Mouse (Mus musculus) midbrain, embryonic 15.5 days (tissue): ENCODE data around the gene Btg1. TPM values are rescaled to one million over a fixed set of nuclear protein-coding genes. Genes with fewer than 3 reads are reported as not detected.

Source experiments
- ATAC-seq: fragments of 200-750 bp; cut with Nextera tagmentation; replicated peaks from 2 replicates; pipeline ENCODE4 v1.8.0; 2017; ENCODE audit warnings: moderate TSS enrichment
- H3K27ac ChIP-seq: fragments of 300-500 bp; sonication (generic); 2 replicates; pipeline ENCODE4 v1.5.1; 2015; ENCODE audit warnings: mild to moderate bottlenecking, inconsistent platforms
- H3K27me3 ChIP-seq: fragments of 300-500 bp; sonication (generic); replicated peaks from 2 replicates; pipeline ENCODE4 v1.6.1; 2015; ENCODE audit warnings: inconsistent platforms
- H3K36me3 ChIP-seq: fragments of 300-500 bp; sonication (generic); replicated peaks from 2 replicates; pipeline ENCODE4 v1.6.1; 2015; ENCODE audit warnings: inconsistent platforms
- H3K4me1 ChIP-seq: fragments of 300-500 bp; sonication (generic); 2 replicates; pipeline ENCODE4 v1.6.1; 2015; ENCODE audit warnings: inconsistent platforms
- H3K4me2 ChIP-seq: fragments of 300-500 bp; sonication (generic); 2 replicates; pipeline ENCODE4 v1.6.1; 2015; ENCODE audit warnings: inconsistent platforms, mild to moderate bottlenecking, moderate library complexity
- H3K4me3 ChIP-seq: fragments of 300-500 bp; sonication (generic); 2 replicates; pipeline ENCODE4 v1.5.1; 2015; ENCODE audit warnings: mild to moderate bottlenecking, inconsistent platforms
- H3K9ac ChIP-seq: fragments of 300-500 bp; sonication (generic); 2 replicates; pipeline ENCODE4 v1.6.1; 2015; ENCODE audit warnings: mild to moderate bottlenecking, inconsistent platforms
- H3K9me3 ChIP-seq: fragments of 300-500 bp; sonication (generic); 2 replicates; pipeline ENCODE4 v1.6.1; 2016; ENCODE audit warnings: inconsistent platforms
- WGBS: fragments of 180-500 bp; shearing (Covaris S2); methylation state at CpG from one replicate; pipeline ENCODE4 v1.1.7; 2015; ENCODE audit warnings: mixed read lengths; 5-methylcytosine and 5-hydroxymethylcytosine counted together
- polyA plus RNA-seq: library from polyadenylated mRNA; unstranded; fragments of >200 nt; fragmentation: Nextera tagmentation; extraction: Ambion mirVana; gene quantifications from 2 replicates; pipeline ENCODE4 v1.2.1, GENCODE M21; 2015

Gene Btg1
- polyA plus RNA-seq, 1 experiment from 2014 or later = 44.4 TPM

- H3K4me2 ChIP-seq = no peak overlapping the region
- 88% methylated on average over 6 of the region's 6 CpGs for WGBS
- H3K4me3 ChIP-seq = no peak overlapping the region
- H3K4me1 ChIP-seq = peaks cover 15% of the 10 kb centered on the region
- H3K9ac ChIP-seq = no peak overlapping the region
- no peaks in the 10 kb centered on the region for H3K9me3 ChIP-seq
- no peaks in the 10 kb centered on the region for H3K27me3 ChIP-seq
- H3K27ac ChIP-seq = no peak overlapping the region
- no peaks in the 10 kb centered on the region for H3K36me3 ChIP-seq
- ATAC-seq = no peak
Observed at GRCm38 (mm10) chr10:96642751-96643150, 25.9 kb downstream of the Btg1 start.

GRCm38 (mm10) chr10:96645183-96645582 is 28.4 kb downstream of the Btg1 start:
- peaks cover 15% of the 10 kb centered on the region for H3K4me1 ChIP-seq
- no peak overlapping the region for H3K4me3 ChIP-seq
- 94% methylated on average over 1 of the region's 1 CpGs for WGBS
- no peak for ATAC-seq
- no peak overlapping the region for H3K9ac ChIP-seq
- no peaks in the 10 kb centered on the region for H3K36me3 ChIP-seq
- H3K9me3 ChIP-seq = no peaks in the 10 kb centered on the region
- H3K27ac ChIP-seq = no peak overlapping the region
- H3K4me2 ChIP-seq = no peak overlapping the region
- H3K27me3 ChIP-seq = no peaks in the 10 kb centered on the region

- Histone ChIP-seq H3K27ac (peak overlapping the region; percentile 67), H3K4me1 (peaks cover 15% of the 10 kb centered on the region), H3K4me2 (peak overlapping the region; percentile 28), H3K27me3 (no peaks in the 10 kb centered on the region), H3K9me3 (no peaks in the 10 kb centered on the region), H3K4me3 (no peak overlapping the region), H3K9ac (0 out of 2 replicates have a peak overlapping the region, but pooled peaks have one; percentile 1), H3K36me3 (no peaks in the 10 kb centered on the region)
- 12% methylated on average over 13 of the region's 13 CpGs for WGBS
- peak; percentile 94 for ATAC-seq
Observed at GRCm38 (mm10) chr10:96646024-96646866, 29.4 kb downstream of the Btg1 start.

- H3K27ac ChIP-seq = peak overlapping the region; percentile 67
- H3K4me2 ChIP-seq = peak overlapping the region; percentile 28
- ATAC-seq = peak; percentile 72
- 38% methylated on average over 5 of the region's 5 CpGs for WGBS
- H3K9me3 ChIP-seq = no peaks in the 10 kb centered on the region
- H3K27me3 ChIP-seq = no peaks in the 10 kb centered on the region
- H3K9ac ChIP-seq = 0 out of 2 replicates have a peak overlapping the region, but pooled peaks have one; percentile 1
- no peak overlapping the region for H3K4me3 ChIP-seq
- H3K36me3 ChIP-seq = no peaks in the 10 kb centered on the region
- H3K4me1 ChIP-seq = peaks cover 15% of the 10 kb centered on the region
Observed at GRCm38 (mm10) chr10:96646867-96647462, 30.2 kb downstream of the Btg1 start.

GRCm38 (mm10) chr10:96648161-96648561 is 31.4 kb downstream of the Btg1 start:
- Histone ChIP-seq H3K4me3 (no peak overlapping the region), H3K27ac (no peak overlapping the region), H3K36me3 (no peaks in the 10 kb centered on the region), H3K9ac (no peak overlapping the region), H3K9me3 (no peaks in the 10 kb centered on the region), H3K27me3 (no peaks in the 10 kb centered on the region), H3K4me2 (no peak overlapping the region), H3K4me1 (peaks cover 15% of the 10 kb centered on the region)
- WGBS = 79% methylated on average over 3 of the region's 3 CpGs
- no peak for ATAC-seq

GRCm38 (mm10) chr10:96649524-96649923 is 32.7 kb downstream of the Btg1 start:
- Histone ChIP-seq H3K27me3 (no peaks in the 10 kb centered on the region), H3K4me2 (no peak overlapping the region), H3K27ac (no peak overlapping the region), H3K36me3 (no peaks in the 10 kb centered on the region), H3K4me1 (peaks cover 15% of the 10 kb centered on the region), H3K9me3 (no peaks in the 10 kb centered on the region), H3K9ac (no peak overlapping the region), H3K4me3 (no peak overlapping the region)
- ATAC-seq = no peak
- WGBS = 89% methylated on average over 3 of the region's 3 CpGs

GRCm38 (mm10) chr10:96652372-96652771 is 35.6 kb downstream of the Btg1 start:
- no peak overlapping the region for H3K9ac ChIP-seq
- no peak overlapping the region for H3K27ac ChIP-seq
- no peak overlapping the region for H3K4me2 ChIP-seq
- H3K4me1 ChIP-seq = peaks cover 1% of the 10 kb centered on the region; the same call in 1 of the 2 replicates
- no peaks in the 10 kb centered on the region for H3K36me3 ChIP-seq
- ATAC-seq = peak; percentile 66; the same call in 1 of the 2 replicates
- no peaks in the 10 kb centered on the region for H3K27me3 ChIP-seq
- WGBS = 69% methylated on average over 2 of the region's 2 CpGs
- H3K9me3 ChIP-seq = no peaks in the 10 kb centered on the region
- H3K4me3 ChIP-seq = no peak overlapping the region

- WGBS = 91% methylated on average over 5 of the region's 5 CpGs
- H3K27ac ChIP-seq = no peak overlapping the region
Observed at GRCm38 (mm10) chr10:96653030-96653429, 36.2 kb downstream of the Btg1 start.

GRCm38 (mm10) chr10:96654079-96654478 is 37.3 kb downstream of the Btg1 start:
- H3K4me1 ChIP-seq = peaks cover 5% of the 10 kb centered on the region; the same call in 1 of the 2 replicates
- H3K4me2 ChIP-seq = no peak overlapping the region
- H3K27me3 ChIP-seq = no peaks in the 10 kb centered on the region
- no peaks in the 10 kb centered on the region for H3K36me3 ChIP-seq
- H3K9me3 ChIP-seq = no peaks in the 10 kb centered on the region
- no peak overlapping the region for H3K27ac ChIP-seq
- no peak for ATAC-seq
- no peak overlapping the region for H3K9ac ChIP-seq
- no peak overlapping the region for H3K4me3 ChIP-seq
- 89% methylated on average over 5 of the region's 5 CpGs for WGBS

More at GRCm38 (mm10) chr10:96653030-96653429, 36.2 kb downstream of the Btg1 start:
- Histone ChIP-seq H3K27me3 (no peaks in the 10 kb centered on the region), H3K36me3 (no peaks in the 10 kb centered on the region), H3K4me2 (no peak overlapping the region), H3K4me1 (no peaks in the 10 kb centered on the region), H3K9ac (no peak overlapping the region), H3K4me3 (no peak overlapping the region), H3K9me3 (no peaks in the 10 kb centered on the region)
- ATAC-seq = no peak

GRCm38 (mm10) chr10:96654576-96654975 is 37.8 kb downstream of the Btg1 start:
- no peak overlapping the region for H3K4me2 ChIP-seq
- no peaks in the 10 kb centered on the region for H3K27me3 ChIP-seq
- peaks cover 5% of the 10 kb centered on the region; the same call in 1 of the 2 replicates for H3K4me1 ChIP-seq
- WGBS = 68% methylated on average over 7 of the region's 7 CpGs
- no peak overlapping the region for H3K27ac ChIP-seq
- no peaks in the 10 kb centered on the region for H3K9me3 ChIP-seq
- H3K4me3 ChIP-seq = no peak overlapping the region
- H3K9ac ChIP-seq = no peak overlapping the region
- no peaks in the 10 kb centered on the region for H3K36me3 ChIP-seq
- ATAC-seq = no peak

- H3K4me2 ChIP-seq = no peak overlapping the region
- no peak overlapping the region for H3K4me3 ChIP-seq
- H3K9ac ChIP-seq = no peak overlapping the region
- H3K9me3 ChIP-seq = no peaks in the 10 kb centered on the region
- 50% methylated on average over 2 of the region's 2 CpGs for WGBS
- no peak overlapping the region for H3K27ac ChIP-seq
- H3K36me3 ChIP-seq = no peaks in the 10 kb centered on the region
- H3K27me3 ChIP-seq = no peaks in the 10 kb centered on the region
- H3K4me1 ChIP-seq = peaks cover 5% of the 10 kb centered on the region; the same call in 1 of the 2 replicates
- ATAC-seq = no peak
Observed at GRCm38 (mm10) chr10:96655066-96655465, 38.3 kb downstream of the Btg1 start.

GRCm38 (mm10) chr10:96656176-96656575 is 39.4 kb downstream of the Btg1 start:
- H3K4me2 ChIP-seq = no peak overlapping the region
- no peaks in the 10 kb centered on the region for H3K36me3 ChIP-seq
- peaks cover 5% of the 10 kb centered on the region; the same call in 1 of the 2 replicates for H3K4me1 ChIP-seq
- H3K9me3 ChIP-seq = no peaks in the 10 kb centered on the region
- H3K27ac ChIP-seq = no peak overlapping the region
- H3K4me3 ChIP-seq = no peak overlapping the region
- no peaks in the 10 kb centered on the region for H3K27me3 ChIP-seq
- 93% methylated on average over 3 of the region's 3 CpGs for WGBS
- no peak overlapping the region for H3K9ac ChIP-seq
- ATAC-seq = no peak
